Mouse (Mus musculus) midbrain, postnatal 0 days (tissue): ENCODE results near the gene Cracr2a. TPM values are rescaled to one million over a fixed set of nuclear protein-coding genes. Genes with fewer than 3 reads are reported as not detected.

Experiments
- ATAC-seq: fragments of 200-750 bp; cut with Nextera tagmentation; 2 replicates; pipeline ENCODE4 v1.8.0; 2017; ENCODE audit warnings: moderate number of reproducible peaks, mild to moderate bottlenecking, moderate TSS enrichment, moderate library complexity; ENCODE audit not compliant: low FRiP score
- DNase-seq: peaks from one replicate; pipeline ENCODE4 v3.0.0-alpha.2; 2015; ENCODE audit warnings: low spot score
- H3K27ac ChIP-seq: fragments of 300-500 bp; sonication (generic); 2 replicates; pipeline ENCODE4 v1.5.1; 2014; ENCODE audit warnings: low read depth, mild to moderate bottlenecking, low read length, mixed read lengths
- H3K27me3 ChIP-seq: fragments of 300-500 bp; sonication (generic); 2 replicates; pipeline ENCODE4 v1.6.1; 2014; ENCODE audit warnings: low read length, control low read depth, mixed read lengths; ENCODE audit not compliant: insufficient read depth
- H3K36me3 ChIP-seq: fragments of 300-500 bp; sonication (generic); 2 replicates; pipeline ENCODE4 v1.6.1; 2014; ENCODE audit warnings: low read length, control low read depth, mixed read lengths; ENCODE audit not compliant: insufficient read depth
- H3K4me1 ChIP-seq: fragments of 300-500 bp; sonication (generic); 2 replicates; pipeline ENCODE4 v1.6.1; 2014; ENCODE audit warnings: mild to moderate bottlenecking, control low read depth, antibody characterized with exemption, low read length, mixed read lengths; ENCODE audit not compliant: insufficient read depth
- H3K4me2 ChIP-seq: fragments of 300-500 bp; sonication (generic); 2 replicates; pipeline ENCODE4 v1.6.1; 2014; ENCODE audit warnings: low read depth, mild to moderate bottlenecking, low read length, mixed read lengths; ENCODE audit not compliant: poor library complexity, severe bottlenecking
- H3K4me3 ChIP-seq: fragments of 300-500 bp; sonication (generic); 2 replicates; pipeline ENCODE4 v1.5.1; 2014; ENCODE audit warnings: low read depth, mild to moderate bottlenecking, low read length, moderate library complexity
- H3K9ac ChIP-seq: fragments of 300-500 bp; sonication (generic); replicated peaks from 2 replicates; pipeline ENCODE4 v1.6.1; 2014; ENCODE audit warnings: mild to moderate bottlenecking, low read length, moderate library complexity, mixed read lengths; ENCODE audit not compliant: poor library complexity, severe bottlenecking
- H3K9me3 ChIP-seq: fragments of 300-500 bp; sonication (generic); 2 replicates; pipeline ENCODE4 v1.6.1; 2016; ENCODE audit warnings: low read length, control low read depth
- CTCF ChIP-seq: IDR thresholded peaks from 2 replicates; pipeline ENCODE4 v1.5.1; 2016; ENCODE audit warnings: antibody characterized with exemption, mild to moderate bottlenecking
- WGBS: fragments of 180-500 bp; shearing (Covaris S2); extraction: QIAGEN DNeasy Blood & Tissue Kit; methylation state at CpG from one replicate; pipeline ENCODE4 v1.1.7; 2014; 5-methylcytosine and 5-hydroxymethylcytosine counted together
- polyA plus RNA-seq: library from polyadenylated mRNA; unstranded; fragments of >200 nt; fragmentation: Nextera tagmentation; extraction: Ambion mirVana; gene quantifications from 2 replicates; pipeline ENCODE4 v1.2.1, GENCODE M21; 2015
- total RNA-seq: library from RNA; depleted of rRNA; stranded (reverse); fragments of >200 nt; gene quantifications from 2 replicates; pipeline ENCODE4 v1.2.3, GENCODE M21; 2014

Cracr2a gene
- total and polyA plus RNA-seq, 2 experiments from 2014 or later = 0.44 to 0.47 TPM

- Histone ChIP-seq H3K27ac (no peak overlapping the region), H3K36me3 (no peaks in the 10 kb centered on the region), H3K9me3 (no peaks in the 10 kb centered on the region), H3K4me1 (no peaks in the 10 kb centered on the region), H3K4me2 (no peak overlapping the region), H3K9ac (no peak overlapping the region), H3K27me3 (no peaks in the 10 kb centered on the region), H3K4me3 (no peak overlapping the region)
- no peak for TF ChIP-seq CTCF
- ATAC-seq (no peak), DNase-seq (no peak)
- 69% methylated on average over 8 of the region's 8 CpGs for WGBS
Measured at GRCm38 (mm10) chr6:127641077-127641801, 80.1 kb downstream of the Cracr2a start.

GRCm38 (mm10) chr6:127655988-127656387 is 94.8 kb downstream of the Cracr2a start:
- no peaks in the 10 kb centered on the region for H3K27me3 ChIP-seq
- no peaks in the 10 kb centered on the region for H3K36me3 ChIP-seq
- no peaks in the 10 kb centered on the region for H3K4me1 ChIP-seq
- no peak for TF ChIP-seq CTCF
- H3K9ac ChIP-seq = no peak overlapping the region
- WGBS = 36% methylated on average over 4 of the region's 4 CpGs
- DNase-seq = peak; percentile 36
- ATAC-seq = no peak
- H3K9me3 ChIP-seq = no peaks in the 10 kb centered on the region
- no peak overlapping the region for H3K4me2 ChIP-seq
- H3K4me3 ChIP-seq = no peak overlapping the region
- H3K27ac ChIP-seq = no peak overlapping the region

- no peaks in the 10 kb centered on the region for H3K9me3 ChIP-seq
Measured at GRCm38 (mm10) chr6:127657152-127657551, 96.0 kb downstream of the Cracr2a start.

GRCm38 (mm10) chr6:127659472-127659871 is 98.3 kb downstream of the Cracr2a start:
- no peak overlapping the region for H3K4me2 ChIP-seq
- no peak overlapping the region for H3K9ac ChIP-seq
- H3K27ac ChIP-seq = no peak overlapping the region
- DNase-seq (no peak), ATAC-seq (no peak)
- no peak for TF ChIP-seq CTCF
- no peaks in the 10 kb centered on the region for H3K36me3 ChIP-seq
- H3K9me3 ChIP-seq = no peaks in the 10 kb centered on the region
- no peaks in the 10 kb centered on the region for H3K4me1 ChIP-seq
- no peak overlapping the region for H3K4me3 ChIP-seq
- 71% methylated on average over 5 of the region's 5 CpGs for WGBS
- H3K27me3 ChIP-seq = no peaks in the 10 kb centered on the region

More at GRCm38 (mm10) chr6:127657152-127657551, 96.0 kb downstream of the Cracr2a start:
- Histone ChIP-seq H3K27me3 (no peaks in the 10 kb centered on the region), H3K4me2 (no peak overlapping the region), H3K36me3 (no peaks in the 10 kb centered on the region), H3K4me3 (no peak overlapping the region), H3K27ac (no peak overlapping the region), H3K4me1 (no peaks in the 10 kb centered on the region), H3K9ac (no peak overlapping the region)
- 91% methylated on average over 11 of the region's 11 CpGs for WGBS
- DNase-seq = no peak
- ATAC-seq = no peak
- TF ChIP-seq CTCF = no peak

- no peaks in the 10 kb centered on the region for H3K27me3 ChIP-seq
- ATAC-seq (no peak), DNase-seq (no peak)
- no peak for TF ChIP-seq CTCF
- no peak overlapping the region for H3K4me2 ChIP-seq
- no peaks in the 10 kb centered on the region for H3K9me3 ChIP-seq
- no peak overlapping the region for H3K27ac ChIP-seq
- WGBS = 87% methylated on average over 4 of the region's 4 CpGs
- no peak overlapping the region for H3K9ac ChIP-seq
- H3K4me3 ChIP-seq = no peak overlapping the region
- H3K4me1 ChIP-seq = no peaks in the 10 kb centered on the region
- no peaks in the 10 kb centered on the region for H3K36me3 ChIP-seq
Measured at GRCm38 (mm10) chr6:127659966-127660365, 98.8 kb downstream of the Cracr2a start.

- Histone ChIP-seq H3K9me3 (no peaks in the 10 kb centered on the region), H3K27me3 (no peaks in the 10 kb centered on the region), H3K9ac (no peak overlapping the region), H3K4me1 (no peaks in the 10 kb centered on the region), H3K36me3 (no peaks in the 10 kb centered on the region), H3K4me3 (no peak overlapping the region), H3K4me2 (no peak overlapping the region), H3K27ac (no peak overlapping the region)
- 67% methylated on average over 7 of the region's 7 CpGs for WGBS
- ATAC-seq = no peak
- DNase-seq = no peak
- no peak for TF ChIP-seq CTCF
Measured at GRCm38 (mm10) chr6:127661717-127662292, 100.7 kb downstream of the Cracr2a start.
